Mouse (Mus musculus): ENCODE measurements at regions not wholly inside any gene's neighbourhood (a gene's known extent, or its start where the extent isn't known, plus 50 kb on each side); places are given as distances from the start of the nearest gene placed in this dataset.

- no peak for DNase-seq (ENCODE audit: low spot score in 2 of 2)
These were observed 77.7 kb downstream of the Gm826 start for GRCm38 (mm10) chr2:160256251-160256650.

GRCm38 (mm10) chr2:160250228-160250627, 83.7 kb downstream of the Gm826 start:
- DNase-seq (ENCODE audit: low spot score in 2 of 2): no peak

GRCm38 (mm10) chr2:160249104-160250093, 84.6 kb downstream of the Gm826 start:
- no peak for DNase-seq (ENCODE audit: low spot score in 2 of 2)

- no peak for DNase-seq (ENCODE audit: low spot score in 2 of 2)
These were observed 86.7 kb downstream of the Gm826 start for GRCm38 (mm10) chr2:160247286-160247685.

GRCm38 (mm10) chr2:160246356-160246755, 87.6 kb downstream of the Gm826 start:
- DNase-seq (ENCODE audit: low spot score in 2 of 2): no peak

GRCm38 (mm10) chr2:160244866-160245265, 89.1 kb downstream of the Gm826 start:
- no peak for DNase-seq (ENCODE audit: low spot score in 2 of 2)

GRCm38 (mm10) chr2:160240531-160241379, 93.2 kb downstream of the Gm826 start:
- DNase-seq (ENCODE audit: low spot score in 2 of 2): no peak

GRCm38 (mm10) chr2:160237436-160238104, 96.4 kb downstream of the Gm826 start:
- peak in 1 of 2 experiments; percentile 20 for DNase-seq (ENCODE audit: low spot score in 2 of 2)

- DNase-seq (ENCODE audit: low spot score in 2 of 2): peak; percentile 39 to 57
These were observed 97.2 kb downstream of the Gm826 start for GRCm38 (mm10) chr2:160236806-160237205.

GRCm38 (mm10) chr2:160230786-160231185, 103.2 kb downstream of the Gm826 start:
- DNase-seq (ENCODE audit: low spot score in 2 of 2): no peak

- no peak for DNase-seq (ENCODE audit: low spot score in 2 of 2)
These were observed 105.5 kb downstream of the Gm826 start for GRCm38 (mm10) chr2:160228331-160229035.

GRCm38 (mm10) chr2:160225450-160225849, 108.5 kb downstream of the Gm826 start:
- DNase-seq (ENCODE audit: low spot score in 2 of 2): peak; percentile 46 to 47

- no peak for DNase-seq (ENCODE audit: low spot score in 2 of 2)
These were observed 110.6 kb downstream of the Gm826 start for GRCm38 (mm10) chr2:160223366-160223765.

GRCm38 (mm10) chr2:160221772-160222171, 112.2 kb downstream of the Gm826 start:
- no peak for DNase-seq (ENCODE audit: low spot score in 2 of 2)

- peak in 1 of 2 experiments; percentile 21 for DNase-seq (ENCODE audit: low spot score in 2 of 2)
These were observed 113.4 kb downstream of the Gm826 start for GRCm38 (mm10) chr2:160220562-160221021.

GRCm38 (mm10) chr2:160214032-160214812, 119.7 kb downstream of the Gm826 start:
- DNase-seq (ENCODE audit: low spot score in 2 of 2): peak in 1 of 2 experiments; percentile 45

GRCm38 (mm10) chr2:160210507-160210906, 123.5 kb downstream of the Gm826 start:
- DNase-seq (ENCODE audit: low spot score in 2 of 2): no peak

- no peak for DNase-seq (ENCODE audit: low spot score in 2 of 2)
These were observed 124.2 kb downstream of the Gm826 start for GRCm38 (mm10) chr2:160209589-160210264.

- no peak for DNase-seq (ENCODE audit: low spot score in 2 of 2)
These were observed 125.7 kb downstream of the Gm826 start for GRCm38 (mm10) chr2:160208295-160208694.

GRCm38 (mm10) chr2:160207226-160207625, 126.7 kb downstream of the Gm826 start:
- no peak for DNase-seq (ENCODE audit: low spot score in 2 of 2)
